Mouse (Mus musculus) ZHBTc4 (cell line): ENCODE measurements around the gene Rtkn.

ENCODE experiments used
- DNase-seq: peaks from one replicate; pipeline ENCODE4 v3.0.0-alpha.2; 2011; ENCODE audit warnings: low read depth, low spot score

The Rtkn gene

DNA sequence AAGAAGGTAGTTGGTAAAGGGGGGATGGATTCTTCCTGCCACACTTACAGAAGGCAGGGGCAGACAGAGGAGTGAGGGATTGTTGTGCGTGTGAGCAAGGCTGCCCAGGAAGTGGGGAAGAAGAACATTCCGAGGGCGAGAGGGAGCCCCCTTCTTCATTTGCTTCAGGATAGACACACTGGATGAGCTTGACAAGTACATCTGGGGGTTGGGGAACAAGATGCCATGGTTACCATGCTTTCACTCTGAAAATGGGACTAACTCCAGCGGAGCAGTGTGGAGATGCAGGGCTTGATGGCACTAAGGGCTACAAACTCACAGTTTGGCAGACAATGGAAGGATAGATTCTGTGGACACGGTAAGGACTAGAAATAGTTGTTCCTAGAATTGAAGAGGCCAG is 35.8 kb downstream of the Rtkn start:
- DNase-seq: no peak

DNA sequence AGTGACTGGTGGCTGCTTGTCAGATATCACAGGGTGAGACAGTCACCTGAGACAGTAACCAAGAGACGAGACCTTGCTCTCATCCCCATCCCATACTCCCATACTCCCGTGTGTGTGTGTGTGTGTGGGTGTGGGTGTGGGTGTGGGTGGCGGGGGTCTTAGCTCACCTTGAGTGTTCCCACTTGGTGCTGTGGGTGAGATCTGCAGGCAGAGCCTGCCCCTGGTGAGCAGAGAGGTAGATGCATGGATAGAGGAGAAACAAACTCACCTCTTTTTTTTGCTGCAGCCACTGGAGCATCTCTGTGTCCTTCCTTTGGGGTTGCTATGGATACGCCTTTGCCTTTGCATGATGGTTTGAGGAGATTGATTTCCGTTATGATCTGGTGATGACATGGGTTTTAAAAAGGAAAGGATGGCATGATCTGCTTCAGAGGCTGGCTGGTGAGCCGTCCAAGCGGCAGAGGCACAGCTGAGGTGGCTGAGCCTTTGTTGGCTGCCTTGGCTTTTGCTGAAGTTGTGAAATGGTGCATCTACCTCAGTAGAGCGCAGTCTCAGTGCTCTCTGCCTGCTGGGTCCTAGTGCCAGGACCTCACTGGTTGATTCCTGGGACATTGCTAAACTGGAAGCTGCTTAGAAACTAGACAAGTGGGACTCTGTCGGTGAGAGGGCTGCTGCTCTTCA is 37.1 kb downstream of the Rtkn start:
- no peak for DNase-seq

DNA sequence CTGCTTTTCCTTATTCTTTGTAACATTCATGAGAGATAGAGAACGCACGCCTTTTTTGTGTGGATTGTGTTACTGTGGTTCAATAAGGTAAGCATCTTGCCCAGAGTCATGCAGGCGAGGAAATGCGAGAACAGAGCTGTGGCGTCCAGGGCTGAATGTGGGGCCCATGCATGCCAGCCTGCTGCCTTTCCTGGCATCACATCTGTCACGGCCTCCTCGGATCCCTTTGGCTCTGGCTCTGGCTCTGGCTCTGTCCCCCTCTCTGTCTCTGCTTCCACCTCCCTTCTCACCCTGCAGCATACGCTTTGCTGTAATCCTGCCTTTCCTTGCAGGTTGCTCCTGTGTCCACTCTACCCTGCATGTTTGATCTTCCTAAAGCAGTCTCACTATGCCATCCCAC is 40.7 kb downstream of the Rtkn start:
- no peak for DNase-seq

DNA sequence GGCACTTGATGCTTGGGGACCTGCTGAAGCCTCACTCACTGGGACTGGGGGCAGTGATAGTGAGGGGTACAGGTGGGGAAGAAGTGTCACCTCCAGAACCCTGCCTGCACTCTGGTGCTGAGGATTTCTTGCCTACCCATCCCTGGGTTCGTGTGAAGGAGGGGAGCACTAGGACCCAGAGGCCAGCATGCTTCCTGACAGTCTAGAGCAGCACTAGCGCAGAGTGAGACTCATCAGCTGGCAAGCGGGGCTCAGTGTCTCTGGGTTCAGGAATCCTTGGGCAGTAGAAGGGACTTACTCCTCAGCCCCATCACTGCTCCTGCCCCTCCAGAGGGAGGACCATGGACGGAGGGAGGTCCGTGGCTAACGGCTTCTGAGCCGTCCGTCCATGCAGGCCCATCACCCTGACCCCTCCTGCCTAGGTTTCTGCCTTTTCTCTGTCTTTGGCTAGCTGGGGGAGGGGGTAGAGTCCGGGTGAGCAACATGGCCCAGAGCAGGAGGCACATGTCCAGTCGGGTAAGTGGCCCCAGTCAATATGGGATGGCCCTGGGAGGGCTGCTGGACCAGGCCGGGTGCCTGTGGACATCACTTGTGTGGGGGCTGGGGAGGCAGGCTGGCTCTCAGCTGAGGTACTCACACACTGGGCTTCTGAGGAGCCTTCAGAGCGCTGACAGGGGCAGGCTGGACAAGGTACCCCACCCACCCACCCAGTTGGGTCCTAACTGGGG is 44.3 kb downstream of the Rtkn start:
- no peak for DNase-seq

DNA sequence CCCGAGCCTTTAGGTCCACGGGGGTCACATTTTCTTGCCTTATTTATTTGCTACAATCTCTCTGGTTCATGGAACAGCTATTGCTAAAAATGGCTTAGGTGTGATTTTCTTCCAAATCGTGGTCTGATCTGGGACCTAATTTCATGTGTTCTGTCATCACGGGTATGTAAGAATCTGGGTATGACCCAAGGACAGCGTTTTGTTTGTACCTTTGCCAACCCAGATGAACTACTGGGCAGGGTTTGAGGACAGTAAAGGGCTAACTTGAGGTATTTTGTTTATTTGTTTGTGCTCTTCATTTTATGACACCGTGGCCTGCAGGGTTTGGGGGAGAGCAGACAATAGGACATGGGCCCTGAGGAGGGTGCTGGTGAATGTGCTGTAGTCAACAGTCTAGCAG is 45.3 kb downstream of the Rtkn start:
- DNase-seq: no peak

DNA sequence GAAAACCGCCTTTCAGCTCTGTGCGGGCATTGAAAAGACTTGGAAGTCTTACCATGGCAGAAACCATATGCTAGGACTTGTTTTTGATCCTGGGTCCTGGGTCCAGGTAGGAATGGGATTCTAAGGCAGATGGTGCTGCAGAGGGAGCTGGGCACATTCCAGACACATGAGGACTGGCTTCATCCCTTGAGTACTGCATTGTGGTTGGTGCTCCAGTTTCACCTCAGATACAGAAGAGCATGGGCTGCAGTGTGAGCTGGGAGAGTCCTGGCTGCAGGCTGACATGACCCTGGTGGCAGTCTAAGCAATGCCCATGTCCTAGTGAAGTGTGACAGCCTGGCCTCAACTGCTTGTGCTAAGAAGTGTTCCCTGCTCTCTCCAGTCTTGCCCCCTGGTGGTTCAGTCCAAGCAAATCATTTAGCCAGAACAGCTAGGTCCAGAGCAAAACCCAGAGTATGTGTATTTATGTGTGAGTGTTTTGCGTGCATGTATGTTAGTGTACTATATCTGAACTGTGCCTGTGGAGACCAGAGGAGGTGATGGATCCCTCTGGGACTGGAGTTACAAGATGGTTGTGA is 49.7 kb downstream of the Rtkn start:
- peak; percentile 34 for DNase-seq

DNA sequence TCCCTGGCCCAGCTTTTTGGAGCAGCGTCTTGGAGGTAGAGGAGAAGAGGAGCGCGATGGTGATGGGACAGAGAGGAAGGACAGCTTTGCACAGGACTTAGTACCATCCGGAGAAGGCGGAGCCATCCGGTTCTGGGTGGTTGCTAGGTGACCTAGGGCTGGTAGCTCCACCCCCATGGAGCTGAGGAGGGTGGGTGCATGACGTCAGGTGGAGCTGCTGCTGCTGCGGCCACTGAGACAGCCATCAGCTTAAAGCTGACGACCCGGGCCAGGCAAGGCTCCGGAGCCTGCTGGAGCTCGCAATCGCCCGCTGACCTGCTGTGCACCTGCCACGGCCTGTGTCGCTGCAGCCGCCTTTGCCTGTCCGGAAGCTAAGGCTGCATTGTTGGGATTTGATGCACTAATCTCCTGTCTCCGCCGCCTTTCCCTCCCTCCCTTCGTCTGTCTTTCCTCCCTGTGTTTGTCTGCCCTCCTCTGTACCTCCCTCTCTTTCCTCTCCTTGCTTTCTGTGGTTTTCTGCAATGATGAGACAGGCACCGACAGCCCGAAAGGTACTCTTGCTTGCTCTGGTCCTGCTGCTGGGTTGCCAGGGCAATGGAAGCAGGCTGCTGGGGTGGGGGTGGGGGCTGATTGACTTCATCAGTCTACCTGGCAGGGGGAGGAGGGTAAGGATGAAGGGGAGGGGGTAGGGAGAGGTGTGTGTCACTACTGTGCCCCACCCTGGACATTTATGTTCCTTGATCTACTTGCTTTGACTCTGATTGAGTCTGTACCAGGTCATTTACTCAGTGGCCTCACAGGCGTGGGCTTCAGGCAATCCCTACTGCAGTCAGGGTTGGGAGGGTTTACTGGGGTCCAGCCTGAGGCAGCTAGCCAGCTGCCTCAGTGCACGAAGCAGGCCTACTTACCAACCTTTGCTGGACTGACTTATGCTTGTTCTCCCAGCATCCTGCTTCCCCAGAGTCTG is 50.9 kb downstream of the Rtkn start:
- DNase-seq: peak; percentile 90

DNA sequence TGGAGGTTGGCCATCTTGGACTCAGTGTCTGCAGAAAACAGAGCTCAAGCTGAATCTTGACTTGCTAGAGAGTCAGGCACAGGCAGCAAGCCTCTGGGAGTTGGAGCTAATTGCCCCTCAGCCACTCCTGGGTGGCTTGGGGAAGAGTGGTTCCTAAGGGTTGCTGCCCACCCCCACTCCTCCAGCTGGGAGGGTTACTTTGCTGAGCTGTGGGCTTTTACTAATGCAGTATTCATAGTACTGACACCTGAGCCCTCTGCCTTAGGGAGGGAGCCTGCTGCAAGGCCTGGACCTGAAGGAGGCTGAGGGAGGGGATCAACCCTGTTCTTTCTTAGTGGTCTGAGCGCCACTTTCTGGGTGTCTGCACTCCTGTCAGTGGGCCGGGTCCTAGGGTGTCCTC is 51.7 kb downstream of the Rtkn start:
- DNase-seq: no peak

DNA sequence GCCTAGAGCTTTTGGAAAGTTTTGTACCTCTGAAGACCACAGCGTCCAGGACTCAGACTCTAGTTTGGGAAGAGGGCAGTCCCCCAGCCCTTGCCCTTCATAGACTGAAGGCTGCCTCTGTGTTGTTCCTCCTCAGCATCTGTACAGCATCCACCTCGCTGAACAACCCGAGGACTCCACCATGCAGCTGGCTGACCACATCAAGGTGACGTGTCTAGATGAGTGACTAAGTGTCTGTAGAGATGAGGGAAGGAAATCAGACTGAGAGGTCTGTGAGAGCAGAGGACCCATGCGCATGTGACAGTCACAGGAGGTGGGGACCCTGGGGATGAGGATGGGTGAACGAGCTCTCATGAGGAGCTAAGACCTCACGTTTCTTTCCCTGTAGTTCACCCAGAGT is 58.3 kb downstream of the Rtkn start:
- no peak for DNase-seq

DNA sequence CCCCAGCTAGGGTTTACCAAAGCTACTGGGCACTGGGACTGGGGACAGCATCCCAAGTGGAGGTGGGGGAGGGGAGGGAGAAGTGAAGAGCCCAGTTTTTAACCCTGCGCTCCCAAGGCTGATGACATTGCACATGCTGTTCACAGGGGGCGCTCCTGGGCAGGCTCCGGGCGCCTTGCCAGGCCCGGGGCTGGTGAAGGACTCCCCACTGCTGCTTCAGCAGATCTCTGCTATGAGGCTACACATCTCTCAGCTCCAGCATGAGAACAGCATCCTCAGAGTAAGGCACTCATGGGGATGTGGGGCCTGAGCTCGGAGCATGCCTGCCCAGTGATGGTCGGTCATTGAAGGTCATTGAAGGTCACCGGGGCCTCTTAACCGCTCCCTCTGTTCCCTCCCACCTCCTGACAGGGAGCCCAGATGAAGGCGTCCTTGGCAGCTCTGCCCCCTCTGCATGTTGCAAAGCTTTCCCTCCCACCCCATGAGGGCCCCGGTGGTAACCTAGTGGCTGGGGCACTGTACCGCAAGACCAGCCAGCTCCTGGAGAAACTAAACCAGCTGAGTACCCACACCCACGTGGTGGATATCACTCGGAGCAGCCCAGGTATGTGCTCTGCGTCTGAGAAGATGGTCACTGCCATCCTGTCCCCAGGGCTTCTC is 62.2 kb downstream of the Rtkn start:
- peak; percentile 77 for DNase-seq
